Mouse (Mus musculus): ENCODE data around the gene Wdr76.
"Not testable (repeated sequence)": the region's sequence is repeated elsewhere in the genome, so short reads cannot be mapped to it uniquely, and the experiment has no call there.

The Wdr76 gene

DNA sequence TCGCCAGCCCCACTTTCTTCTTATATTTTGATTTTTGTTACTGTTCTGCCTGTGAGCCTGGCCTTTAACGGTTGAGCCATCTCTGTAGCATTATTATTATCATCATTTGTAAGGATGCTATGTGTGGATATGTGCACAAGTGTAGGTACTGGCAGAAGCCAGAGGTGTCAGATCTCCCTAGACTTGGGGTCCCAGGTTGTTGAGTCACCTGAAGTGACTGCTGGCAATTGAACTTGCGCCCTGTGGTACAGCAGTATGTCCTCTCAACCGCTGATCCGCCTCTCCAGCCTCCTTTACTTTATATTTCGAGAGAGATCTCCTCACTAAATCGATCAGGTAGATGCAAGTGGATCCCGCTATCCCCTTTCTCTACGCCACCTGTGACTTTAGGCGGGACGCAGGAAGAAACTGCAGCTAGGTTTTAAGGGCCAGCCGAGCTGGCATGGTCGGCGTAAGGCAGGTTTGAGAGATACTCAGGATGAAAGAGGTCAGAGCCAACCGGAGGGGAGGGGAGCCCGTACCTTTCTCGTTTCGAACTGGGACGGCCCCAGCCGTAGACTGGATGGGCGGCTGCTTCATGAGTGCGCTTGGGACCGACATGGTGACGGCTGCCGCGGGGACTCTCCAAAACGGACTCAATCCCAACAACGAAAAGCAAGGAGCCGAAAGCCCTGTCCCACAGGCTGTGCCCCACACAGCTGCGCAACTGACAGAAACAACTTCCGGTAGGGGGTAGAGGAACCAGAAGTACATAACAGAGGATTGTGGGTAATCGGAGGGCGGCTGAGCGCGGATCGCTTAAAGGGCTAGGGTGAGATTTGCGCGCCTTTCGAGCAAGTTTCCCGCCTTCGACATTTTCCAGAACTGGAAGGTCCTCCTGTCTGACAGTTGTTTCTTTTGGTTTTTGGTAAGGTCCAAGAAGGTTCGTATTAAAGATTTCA lies at the start of gene Wdr76, which contains the start of gene Mfap1a:
Gene Wdr76 (plus strand): TSS at position 782 of the 941 bp plus-strand sequence.
Gene Mfap1a (minus strand): TSS at position 724 of the 941 bp plus-strand sequence.
- DNase-seq (ENCODE audit: low spot score), result peak; percentile 91

GRCm38 (mm10) chr2:121460071-121460470 lies 46.5 kb upstream of the Wdr76 start:
- no peak for DNase-seq (ENCODE audit: low spot score)

DNA sequence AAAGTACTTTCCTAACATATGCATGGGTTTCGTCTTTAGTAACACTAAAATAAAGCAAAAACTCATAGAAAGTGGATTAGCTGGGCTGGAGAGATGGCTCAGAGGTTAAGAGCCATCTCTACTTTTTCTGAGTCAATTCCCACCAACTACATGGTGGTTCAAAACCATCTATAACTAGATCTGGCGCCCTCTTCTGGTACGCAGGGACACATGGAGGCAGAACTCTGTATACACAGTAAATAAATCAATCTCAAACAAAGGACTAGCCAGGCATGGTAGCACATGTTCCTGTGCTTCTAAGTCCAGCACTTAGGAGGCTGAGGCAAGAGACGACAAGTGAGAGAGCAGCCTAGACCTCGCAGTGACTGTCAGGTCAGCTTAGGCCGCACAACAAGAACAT lies 37.5 kb upstream of the Wdr76 start:
- DNase-seq (ENCODE audit: low spot score), result not testable (repeated sequence)

DNA sequence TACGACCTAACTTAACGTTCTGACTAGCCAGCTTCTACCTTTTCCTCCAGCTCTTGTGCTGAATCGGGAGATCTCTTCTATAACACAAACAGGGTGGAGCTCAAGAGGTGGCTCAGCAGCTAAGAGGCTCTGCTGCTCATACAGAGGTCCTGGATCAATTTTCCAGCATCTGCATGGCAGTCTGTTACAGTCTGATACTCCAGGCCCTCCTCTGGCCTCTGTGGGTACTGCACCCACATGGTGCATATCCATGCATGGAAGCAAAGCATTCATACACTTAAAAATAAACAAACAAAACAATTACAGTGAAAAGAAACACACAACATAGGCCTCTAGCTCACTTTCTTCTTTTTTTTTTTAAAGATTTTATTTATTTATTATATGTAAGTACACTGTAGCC lies 33.7 kb upstream of the Wdr76 start:
- DNase-seq (ENCODE audit: low spot score), result not testable (repeated sequence)

GRCm38 (mm10) chr2:121473301-121474179 lies 33.0 kb upstream of the Wdr76 start, which contains the start of gene Mfap1b:
TSS of gene Mfap1b (minus strand) at chr2:121474067.
- DNase-seq (ENCODE audit: low spot score), result peak; percentile 85

DNA sequence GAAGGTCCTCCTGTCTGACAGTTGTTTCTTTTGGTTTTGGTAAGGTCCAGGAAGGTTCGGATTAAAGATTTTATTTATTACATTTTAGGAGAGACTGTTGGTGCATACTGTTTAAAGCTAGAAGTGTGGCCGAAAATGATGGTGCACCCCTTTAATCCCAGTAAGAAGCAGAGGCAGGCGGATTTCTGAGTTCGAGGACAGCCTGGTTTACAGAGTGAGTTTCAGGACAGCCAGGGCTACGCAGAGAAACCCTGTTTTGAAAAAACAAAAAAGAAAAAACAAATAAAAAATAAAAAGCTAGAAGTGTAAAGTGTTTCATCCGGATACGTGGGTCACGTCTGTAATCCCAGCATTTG lies 32.4 kb upstream of the Wdr76 start:
- no peak for DNase-seq (ENCODE audit: low spot score)

GRCm38 (mm10) chr2:121475306-121475705 lies 31.2 kb upstream of the Wdr76 start:
- DNase-seq (ENCODE audit: low spot score), result not testable (repeated sequence)

DNA sequence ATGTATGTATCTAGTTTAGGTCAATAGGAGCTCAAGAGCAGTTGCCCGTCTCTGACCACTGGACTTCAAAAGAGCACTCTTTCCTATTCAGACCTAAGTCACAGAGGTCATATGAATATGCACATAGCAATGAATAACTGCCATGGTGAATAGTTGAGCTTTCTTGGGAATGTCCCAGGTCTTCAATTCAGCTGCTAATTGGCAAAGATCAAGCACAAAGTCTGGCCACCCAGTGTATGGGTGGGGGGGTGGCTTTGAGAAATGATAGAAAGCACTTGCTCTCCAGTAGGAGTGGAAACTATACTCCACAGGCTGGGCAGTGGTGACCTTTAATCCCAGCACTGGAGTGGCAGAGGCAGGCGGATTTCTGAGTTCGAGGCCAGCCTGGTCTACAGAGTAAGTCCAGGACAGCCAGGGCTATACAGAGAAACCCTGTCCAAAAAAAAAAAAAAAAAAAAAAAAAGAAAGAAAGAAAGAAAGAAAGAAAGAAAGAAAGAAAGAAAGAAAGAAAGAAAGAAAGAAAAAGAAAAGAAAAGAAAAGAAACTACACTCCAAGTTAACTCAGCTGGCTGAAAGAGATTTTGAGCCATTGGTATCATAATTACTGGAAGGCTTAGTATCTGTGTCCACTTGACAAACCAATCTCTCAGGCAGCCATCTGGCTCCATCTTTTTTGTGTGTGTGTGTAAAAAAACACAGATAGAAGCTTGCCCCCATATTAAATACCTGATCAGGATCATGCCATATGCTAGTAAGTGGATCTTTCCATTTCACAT lies 28.8 kb upstream of the Wdr76 start:
- DNase-seq (ENCODE audit: low spot score), result no peak

- DNase-seq (ENCODE audit: low spot score), result peak; percentile 33
Observed at GRCm38 (mm10) chr2:121480498-121480897, 26.0 kb upstream of the Wdr76 start.

DNA sequence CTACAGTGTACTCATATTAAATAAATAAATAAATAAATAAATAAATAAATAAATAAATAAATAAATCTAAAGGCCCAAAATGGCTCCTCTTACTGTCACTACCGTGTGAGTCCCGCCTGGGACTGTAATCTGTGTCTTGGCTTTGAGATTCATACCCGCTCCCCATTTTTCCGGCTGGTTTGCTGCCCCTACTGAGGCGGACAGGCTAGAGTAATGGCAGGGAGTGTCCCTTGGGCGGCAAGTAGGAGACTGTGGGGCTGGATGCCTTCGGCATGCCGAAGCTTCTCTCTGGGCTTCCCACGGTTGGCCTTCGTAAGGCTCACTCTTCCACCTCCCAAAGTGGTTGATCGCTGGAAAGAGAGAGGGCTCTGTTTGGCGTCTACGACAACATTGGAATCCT lies 25.6 kb upstream of the Wdr76 start:
- not testable (repeated sequence) for DNase-seq (ENCODE audit: low spot score)

DNA sequence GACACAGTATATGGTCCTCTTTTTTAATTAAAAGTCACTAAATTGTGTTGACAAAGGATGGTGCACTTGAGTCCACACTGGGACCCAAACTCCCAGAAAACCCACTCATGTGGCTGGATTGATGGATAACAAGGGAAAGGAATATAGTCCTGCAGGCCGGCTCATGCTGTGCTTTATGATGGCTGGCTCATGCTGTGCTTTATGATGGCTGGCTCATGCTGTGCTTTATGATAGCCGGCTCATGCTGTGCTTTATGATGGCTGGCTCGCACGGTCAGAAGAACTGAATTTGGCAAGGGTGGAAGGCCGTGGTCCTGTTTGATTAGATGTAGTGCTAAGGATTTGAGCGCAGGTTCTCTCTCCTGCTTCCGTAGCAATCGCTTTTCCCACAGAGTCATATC lies 22.9 kb upstream of the Wdr76 start:
- DNase-seq (ENCODE audit: low spot score), result no peak

GRCm38 (mm10) chr2:121484403-121484802 lies 22.1 kb upstream of the Wdr76 start:
- not testable (repeated sequence) for DNase-seq (ENCODE audit: low spot score)

- DNase-seq (ENCODE audit: low spot score), result not testable (repeated sequence)
Observed at GRCm38 (mm10) chr2:121501550-121501949, 5.0 kb upstream of the Wdr76 start.

DNA sequence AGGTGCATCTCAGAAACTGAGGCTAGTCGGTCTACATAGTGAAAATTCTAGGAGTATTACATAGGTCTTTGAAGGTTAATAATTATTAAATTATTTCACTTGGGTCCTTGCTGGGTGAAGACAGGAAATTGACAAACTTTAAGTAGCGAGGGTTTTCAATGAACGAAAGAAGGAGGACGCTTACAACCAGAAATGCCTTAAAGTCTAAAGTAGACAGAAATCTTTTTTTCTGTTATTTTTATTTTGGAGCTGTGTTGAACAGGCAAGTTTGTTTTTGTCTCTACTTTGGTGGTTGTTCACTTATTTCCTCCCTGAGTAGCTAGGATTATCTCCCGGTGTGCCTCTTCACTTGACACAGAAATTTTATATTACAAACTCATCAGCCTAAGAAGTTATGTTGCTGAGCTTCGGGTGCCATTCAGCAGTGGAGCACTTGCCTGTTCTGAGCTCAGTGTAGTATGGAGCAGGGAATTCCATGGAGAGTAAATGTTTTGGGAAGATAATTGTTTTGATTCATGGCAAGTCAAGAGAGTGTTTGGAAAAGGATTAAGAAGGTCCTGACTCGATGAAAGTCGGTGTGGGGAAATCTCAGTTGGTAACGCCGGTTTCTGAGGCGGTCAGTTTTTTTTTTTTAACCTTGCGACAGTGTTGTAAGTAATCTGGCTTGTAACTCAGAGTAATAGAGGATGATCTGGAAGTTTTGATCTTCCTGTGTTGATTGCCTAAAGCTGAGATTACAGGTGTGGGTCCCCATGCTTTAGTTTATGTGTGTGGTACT lies 839 bp downstream of the Wdr76 start:
- DNase-seq (ENCODE audit: low spot score), result no peak

DNA sequence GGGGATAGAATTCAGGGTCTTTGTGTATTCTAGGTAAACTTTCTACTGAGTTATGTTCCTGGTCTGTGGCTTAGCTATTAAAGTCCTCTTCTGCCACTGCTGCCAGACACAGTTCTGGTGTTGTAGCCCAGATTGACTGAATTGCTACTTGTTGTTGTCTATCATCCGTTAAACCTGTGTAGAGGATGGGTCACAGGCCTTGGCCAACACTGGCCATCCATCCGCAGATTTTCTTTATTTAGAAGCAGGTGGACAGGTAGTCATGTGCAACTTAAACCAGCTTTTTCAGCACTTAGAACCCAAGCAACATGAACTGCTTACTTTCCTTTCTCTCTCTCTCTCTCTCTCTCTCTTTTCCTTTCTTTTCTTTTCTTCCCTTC lies 1.4 kb downstream of the Wdr76 start:
- DNase-seq (ENCODE audit: low spot score), result no peak

- DNase-seq (ENCODE audit: low spot score), result peak; percentile 75
Observed at GRCm38 (mm10) chr2:121509584-121509983, 3.1 kb downstream of the Wdr76 start.

- DNase-seq (ENCODE audit: low spot score), result no peak
Observed at GRCm38 (mm10) chr2:121511401-121511800, 4.9 kb downstream of the Wdr76 start.

GRCm38 (mm10) chr2:121512991-121513765 lies 6.7 kb downstream of the Wdr76 start:
- DNase-seq (ENCODE audit: low spot score), result not testable (repeated sequence)

- DNase-seq (ENCODE audit: low spot score), result no peak
Observed at GRCm38 (mm10) chr2:121514211-121514610, 7.7 kb downstream of the Wdr76 start.

GRCm38 (mm10) chr2:121518106-121518505 lies 11.6 kb downstream of the Wdr76 start:
- no peak for DNase-seq (ENCODE audit: low spot score)
